Mouse (Mus musculus): ENCODE measurements around the gene Dnah2.

- TF ChIP-seq GATA1 (IDR thresholded peaks at IDR 0.05; ENCODE audit: low read length) (peak; percentile 14; the same call in 1 of the 2 replicates), TAL1 (IDR thresholded peaks at IDR 0.05; ENCODE audit: low read length) (no peak)
These were observed 122.7 kb downstream of the Dnah2 start for GRCm38 (mm10) chr11:69426246-69426645.
